Mouse (Mus musculus) megakaryocyte, adult 5-6 weeks (primary cell): ENCODE results near the gene Dph1. TPM values are rescaled to one million over a fixed set of nuclear protein-coding genes. Genes with fewer than 3 reads are reported as not detected.

Experiments
- ATAC-seq: 2 replicates; pipeline ENCODE4 v1.8.0; 2016; ENCODE audit warnings: mild to moderate bottlenecking, inconsistent platforms; ENCODE audit not compliant: poor library complexity, severe bottlenecking
- total RNA-seq, 2 experiments: library from RNA; stranded (forward) in 1 of 2; stranded (reverse) in 1 of 2; fragments of 153-499, 151-499 nt in 1 of 2; fragments of 221-1000, 200-1000 nt in 1 of 2; gene quantifications; 2 replicates each; pipeline versions ENCODE4 v1.2.3 to v1.2.4; 2015 to 2017

Gene Dph1
- total RNA-seq, 2 experiments from 2014 or later: 1.3 to 2.0 TPM

GRCm38 (mm10) chr11:75139122-75139963 is 51.7 kb downstream of the Dph1 start:
- no peak for ATAC-seq

GRCm38 (mm10) chr11:75136666-75137398 is 54.2 kb downstream of the Dph1 start:
- peak; percentile 97 for ATAC-seq

GRCm38 (mm10) chr11:75135358-75135757 is 55.7 kb downstream of the Dph1 start:
- no peak for ATAC-seq

- no peak for ATAC-seq
These were observed 56.5 kb downstream of the Dph1 start for GRCm38 (mm10) chr11:75134485-75135068.

- no peak for ATAC-seq
These were observed 57.1 kb downstream of the Dph1 start for GRCm38 (mm10) chr11:75133951-75134350.

GRCm38 (mm10) chr11:75133391-75133790 is 57.6 kb downstream of the Dph1 start:
- ATAC-seq: no peak

- ATAC-seq: no peak
These were observed 58.8 kb downstream of the Dph1 start for GRCm38 (mm10) chr11:75132278-75132677.

- no peak for ATAC-seq
These were observed 59.7 kb downstream of the Dph1 start for GRCm38 (mm10) chr11:75131300-75131699.

- ATAC-seq: no peak
These were observed 61.6 kb downstream of the Dph1 start for GRCm38 (mm10) chr11:75129481-75129880.

Other genes starting within 250 kb of the Dph1 start
- gene Hic1, start 21.7 kb downstream of the Dph1 start, total RNA-seq (2015): 0.14 TPM in 1 of 2 replicates, not detected in the other
- gene Hic1, start 21.7 kb downstream of the Dph1 start, total RNA-seq (2017): 0.04 and 0.07 TPM in 2 replicates
- 11.5 and 17.2 TPM in 2 replicates for gene Ovca2, start 12.4 kb downstream of the Dph1 start, total RNA-seq (2015)
- gene Ovca2, start 12.4 kb downstream of the Dph1 start, total RNA-seq (2017): 7.8 and 11.0 TPM in 2 replicates
- gene Rtn4rl1, start 2.5 kb upstream of the Dph1 start, total RNA-seq (2015): 1.2 and 1.3 TPM in 2 replicates
- 0.08 and 0.81 TPM in 2 replicates for gene Rtn4rl1, start 2.5 kb upstream of the Dph1 start, total RNA-seq (2017)
- gene Rpa1, start 157.1 kb upstream of the Dph1 start, total RNA-seq (2015): 37.2 and 37.6 TPM in 2 replicates
- 126 and 129 TPM in 2 replicates for gene Rpa1, start 157.1 kb upstream of the Dph1 start, total RNA-seq (2017)
- gene Smyd4, start 157.2 kb upstream of the Dph1 start, total RNA-seq (2015): 1.9 and 4.9 TPM in 2 replicates
- 6.5 and 12.7 TPM in 2 replicates for gene Smyd4, start 157.2 kb upstream of the Dph1 start, total RNA-seq (2017)
- gene Serpinf1, start 231.5 kb upstream of the Dph1 start, total RNA-seq (2015): 26.5 and 30.8 TPM in 2 replicates
- gene Serpinf1, start 231.5 kb upstream of the Dph1 start, total RNA-seq (2017): 36.2 and 39.2 TPM in 2 replicates
- gene Serpinf2, start 248.3 kb upstream of the Dph1 start, total RNA-seq (2015): 0.71 TPM in 1 of 2 replicates, not detected in the other
- not detected in 2 replicates for gene Serpinf2, start 248.3 kb upstream of the Dph1 start, total RNA-seq (2017)